Mouse (Mus musculus) stomach, postnatal 0 days (tissue): ENCODE results near the gene Gm20449. TPM values are rescaled to one million over a fixed set of nuclear protein-coding genes. Genes with fewer than 3 reads are reported as not detected.
A peak's percentile ranks its signal among the peaks of the same experiment; 100 is the strongest.
"Not testable (repeated sequence)": the region's sequence is repeated elsewhere in the genome, so short reads cannot be mapped to it uniquely, and the experiment has no call there.

ENCODE experiments used
- ATAC-seq: fragments of 200-750 bp; cut with Nextera tagmentation; 2 replicates; pipeline ENCODE4 v1.8.0; 2017; ENCODE audit not compliant: low FRiP score, low TSS enrichment
- DNase-seq: peaks from one replicate; pipeline ENCODE4 v3.0.0-alpha.2; 2016; ENCODE audit warnings: low spot score
- H3K27ac ChIP-seq: fragments of 300-500 bp; sonication (generic); replicated peaks from 2 replicates; pipeline ENCODE4 v1.5.1; 2014; ENCODE audit warnings: mild to moderate bottlenecking, control low read depth
- H3K27me3 ChIP-seq: fragments of 300-500 bp; sonication (generic); 2 replicates; pipeline ENCODE4 v1.6.1; 2014; ENCODE audit warnings: low read length; ENCODE audit not compliant: control insufficient read depth, insufficient read depth
- H3K36me3 ChIP-seq: fragments of 300-500 bp; sonication (generic); 2 replicates; pipeline ENCODE4 v1.6.1; 2014; ENCODE audit warnings: low read length, mixed read lengths; ENCODE audit not compliant: control insufficient read depth, insufficient read depth
- H3K4me1 ChIP-seq: fragments of 300-500 bp; sonication (generic); replicated peaks from 2 replicates; pipeline ENCODE4 v1.6.1; 2014; ENCODE audit warnings: antibody characterized with exemption; ENCODE audit not compliant: control insufficient read depth, insufficient read depth
- H3K4me2 ChIP-seq: fragments of 300-500 bp; sonication (generic); replicated peaks from 2 replicates; pipeline ENCODE4 v1.6.1; 2014; ENCODE audit warnings: low read depth, mild to moderate bottlenecking, control low read depth, moderate library complexity
- H3K4me3 ChIP-seq: fragments of 300-500 bp; sonication (generic); 2 replicates; pipeline ENCODE4 v1.5.1; 2014; ENCODE audit warnings: low read depth, low read length, control low read depth
- H3K9ac ChIP-seq: fragments of 300-500 bp; sonication (generic); 2 replicates; pipeline ENCODE4 v1.6.1; 2014; ENCODE audit warnings: mild to moderate bottlenecking, low read length, control low read depth, mixed read lengths
- H3K9me3 ChIP-seq: fragments of 300-500 bp; sonication (generic); 2 replicates; pipeline ENCODE4 v1.6.1; 2016; ENCODE audit warnings: low read length; ENCODE audit not compliant: control insufficient read depth
- CTCF ChIP-seq: IDR thresholded peaks from 2 replicates; pipeline ENCODE4 v1.5.1; 2016; ENCODE audit warnings: antibody characterized with exemption, low read depth, mild to moderate bottlenecking, moderate library complexity
- EP300 ChIP-seq: optimal IDR thresholded peaks from 2 replicates; pipeline ENCODE3; 2016; ENCODE audit warnings: antibody characterized with exemption
- WGBS: fragments of 180-500 bp; shearing (Covaris S2); extraction: QIAGEN DNeasy Blood & Tissue Kit; methylation state at CpG from one replicate; pipeline ENCODE4 v1.1.7; 2014; 5-methylcytosine and 5-hydroxymethylcytosine counted together
- polyA plus RNA-seq: library from polyadenylated mRNA; unstranded; fragments of >200 nt; fragmentation: Nextera tagmentation; extraction: Ambion mirVana; gene quantifications from 2 replicates; pipeline ENCODE4 v1.2.1, GENCODE M21; 2015

Gene Gm20449
- polyA plus RNA-seq, 1 experiment from 2014 or later, result not detected

DNA sequence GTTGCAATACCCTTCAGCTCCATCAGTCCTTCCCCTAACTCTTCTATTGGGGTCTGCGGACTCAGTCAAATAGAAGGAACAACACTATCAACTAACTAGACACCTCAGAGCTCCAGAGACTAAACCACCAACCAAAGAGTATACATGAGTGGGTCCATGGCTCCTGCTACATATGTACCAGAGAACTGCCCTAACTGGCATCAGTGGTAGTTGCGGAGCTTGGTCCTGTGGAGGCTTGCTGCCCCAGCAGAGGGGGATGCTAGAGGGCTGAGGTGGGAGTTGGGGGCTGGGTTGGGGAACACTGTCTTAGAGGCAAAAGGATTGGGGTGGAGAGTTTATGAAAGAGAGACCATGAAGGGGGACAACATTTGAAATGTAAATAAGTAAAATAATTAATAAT, 1.3 kb downstream of the Gm20449 start:
- Histone ChIP-seq H3K9me3 (no peaks in the 10 kb centered on the region), H3K4me1 (no peaks in the 10 kb centered on the region), H3K4me2 (no peak overlapping the region), H3K27ac (no peak overlapping the region), H3K36me3 (no peaks in the 10 kb centered on the region), H3K4me3 (no peak overlapping the region), H3K27me3 (no peaks in the 10 kb centered on the region), H3K9ac (no peak overlapping the region)
- DNase-seq, result no peak
- ATAC-seq, result no peak
- WGBS, result 98% methylated on average over 2 of the region's 2 CpGs
- TF ChIP-seq CTCF, result no peak
- no peak for TF ChIP-seq EP300

DNA sequence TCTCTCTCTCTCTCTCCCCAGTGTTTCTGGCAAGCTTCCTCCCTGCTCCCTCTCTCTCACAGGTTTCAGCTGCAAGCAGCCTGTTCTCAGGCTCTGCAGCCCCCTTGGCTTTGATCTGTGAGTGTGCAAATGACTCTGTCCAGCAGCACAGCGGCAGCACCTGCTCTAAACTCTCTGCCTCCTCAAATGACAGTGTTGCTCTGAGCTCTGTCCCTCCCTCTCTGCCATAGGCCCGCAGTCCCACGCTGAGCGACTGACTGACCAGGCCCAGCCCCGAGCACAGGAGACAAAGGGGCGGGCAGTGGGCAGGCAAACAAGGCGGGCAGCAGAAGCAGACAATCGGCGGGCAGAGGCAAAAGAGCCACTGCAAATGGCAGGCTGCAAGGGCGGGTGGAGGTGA, 47.4 kb downstream of the Gm20449 start:
- no peak for ATAC-seq

DNA sequence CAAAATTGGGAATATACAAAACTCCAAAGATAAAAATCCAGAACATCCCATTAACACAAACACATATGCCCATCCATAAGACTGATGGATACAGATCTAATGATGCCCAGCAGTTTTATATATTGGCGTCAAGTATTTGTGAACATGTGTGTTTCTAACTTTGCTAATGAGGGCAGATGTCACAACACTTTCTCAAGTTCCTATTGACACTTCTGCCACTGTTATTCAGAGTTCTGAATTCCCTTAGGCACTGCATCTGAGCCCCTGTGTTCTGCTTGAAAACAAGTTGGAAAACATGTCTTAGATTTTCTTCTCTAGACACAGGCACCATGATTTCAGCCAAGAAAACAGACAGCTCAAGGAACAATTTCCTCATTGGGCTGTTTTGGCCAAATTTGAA, 50.6 kb downstream of the Gm20449 start, which contains the start of gene Vmn2r57:
Gene Vmn2r57, minus strand, starts transcription at position 101 of the 400 bp plus-strand sequence.
- not testable (repeated sequence) for ATAC-seq, H3K27ac ChIP-seq, H3K36me3 ChIP-seq, H3K9ac ChIP-seq, DNase-seq, H3K4me2 ChIP-seq, H3K4me1 ChIP-seq, H3K9me3 ChIP-seq, H3K27me3 ChIP-seq, H3K4me3 ChIP-seq
- 69% methylated on average over 1 of the region's 1 CpGs for WGBS

More for the DNA sequence above, 47.4 kb downstream of the Gm20449 start:
- no peak overlapping the region for H3K27ac ChIP-seq
- no peak overlapping the region for H3K9ac ChIP-seq
- no peak overlapping the region for H3K4me2 ChIP-seq
- no peaks in the 10 kb centered on the region for H3K9me3 ChIP-seq
- no peaks in the 10 kb centered on the region for H3K36me3 ChIP-seq
- no peaks in the 10 kb centered on the region for H3K27me3 ChIP-seq
- DNase-seq, result no peak
- no peak overlapping the region for H3K4me3 ChIP-seq
- TF ChIP-seq CTCF, result no peak
- no peak for TF ChIP-seq EP300
- WGBS, result 11% methylated on average over 10 of the region's 10 CpGs
- H3K4me1 ChIP-seq, result no peaks in the 10 kb centered on the region

DNA sequence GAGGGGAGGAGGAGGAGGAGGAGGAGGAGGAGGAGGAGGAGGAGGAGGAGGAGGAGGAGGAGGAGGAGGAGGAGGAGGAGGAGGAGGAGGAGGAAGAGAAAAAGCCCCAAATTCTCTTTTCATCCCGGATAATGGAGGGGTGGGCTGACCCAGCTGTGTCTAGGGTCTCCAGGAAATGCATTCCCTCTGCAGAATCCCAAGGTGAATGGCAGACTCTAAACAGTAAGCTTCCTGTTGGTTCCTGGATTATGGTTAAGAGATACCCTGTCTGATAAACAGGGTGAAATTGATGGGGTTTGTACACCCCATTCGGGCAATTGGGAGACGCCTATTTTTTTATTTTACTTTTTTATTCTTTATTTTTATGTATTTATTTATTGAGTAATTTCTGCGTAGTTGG, 105.1 kb downstream of the Gm20449 start:
- Histone ChIP-seq H3K27me3 (no peaks in the 10 kb centered on the region), H3K9ac (no peak overlapping the region), H3K4me3 (no peak overlapping the region), H3K4me2 (no peak overlapping the region), H3K4me1 (no peaks in the 10 kb centered on the region), H3K27ac (no peak overlapping the region), H3K36me3 (no peaks in the 10 kb centered on the region), H3K9me3 (no peaks in the 10 kb centered on the region)
- DNase-seq (no peak), ATAC-seq (no peak)
- 67% methylated on average over 4 of the region's 4 CpGs for WGBS
- TF ChIP-seq CTCF (no peak), EP300 (no peak)

DNA sequence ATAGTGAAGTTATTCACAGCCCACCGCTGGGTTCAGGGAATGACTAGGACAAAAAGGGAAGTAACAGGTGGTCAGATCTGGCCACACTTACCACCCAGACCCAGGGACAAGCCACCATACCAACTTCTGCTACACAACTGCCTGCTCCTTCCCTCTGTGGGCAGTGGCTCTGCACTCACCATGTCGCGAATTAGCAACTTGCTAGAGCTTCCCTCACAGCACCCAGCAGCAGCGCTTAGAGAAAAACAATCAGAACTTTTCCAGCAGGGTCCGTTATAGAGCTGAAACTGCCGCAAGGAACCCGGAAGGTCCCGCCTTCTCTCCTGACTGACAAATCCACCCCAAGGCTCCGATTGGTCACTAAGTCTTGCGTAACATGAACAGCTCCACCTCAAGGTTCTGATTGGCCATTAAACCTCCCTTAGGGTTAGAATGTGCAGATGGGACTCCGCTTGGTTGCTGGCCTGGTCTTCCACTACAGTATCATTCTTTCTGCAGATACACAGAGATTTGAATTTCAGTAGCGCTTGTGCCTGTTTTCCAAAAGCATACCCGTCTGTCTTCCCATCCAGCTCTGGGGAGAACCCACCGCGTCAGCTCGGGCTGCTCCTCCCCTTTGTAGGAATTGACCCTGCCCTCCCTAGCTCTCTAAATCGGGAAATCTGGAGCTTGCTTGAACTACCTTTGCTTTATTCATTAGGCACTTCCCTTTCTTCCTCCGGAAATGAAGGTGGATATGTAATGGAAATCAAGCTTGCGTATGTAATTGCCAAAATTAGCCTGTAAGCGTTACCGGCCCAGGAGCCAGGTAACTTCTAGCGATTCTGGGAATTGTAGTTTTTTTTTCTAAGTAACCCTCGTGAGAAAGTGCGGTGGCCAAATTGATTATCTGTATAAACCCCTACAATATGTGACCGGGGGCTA, 105.9 kb downstream of the Gm20449 start, which contains the start of gene AI987944:
Gene AI987944, minus strand, starts transcription at position 332 of the 924 bp plus-strand sequence.
- peak within 1 kb of the TSS; percentile 73 for H3K27ac ChIP-seq
- H3K4me1 ChIP-seq, result no peaks in the 10 kb centered on the region
- DNase-seq (peak; percentile 85), ATAC-seq (peak; percentile 100)
- WGBS, result under 1% methylated on average over 25 of the region's 25 CpGs
- H3K4me2 ChIP-seq, result peak within 1 kb of the TSS; percentile 56
- TF ChIP-seq EP300 (no peak), CTCF (peak; percentile 41; the same call in 1 of the 2 replicates)
- H3K27me3 ChIP-seq, result no peaks in the 10 kb centered on the region
- H3K36me3 ChIP-seq, result no peaks in the 10 kb centered on the region
- H3K9ac ChIP-seq, result peak within 1 kb of the TSS; percentile 65
- H3K9me3 ChIP-seq, result no peaks in the 10 kb centered on the region
- H3K4me3 ChIP-seq, result peak within 1 kb of the TSS; percentile 62

Other genes with a start within 250 kb of the Gm20449 start
- 7.6 and 8.8 TPM in 2 replicates for gene AI987944, start 106.0 kb downstream of the Gm20449 start, polyA plus RNA-seq
- 0.04 and 0.05 TPM in 2 replicates for gene Vmn2r57, start 50.7 kb downstream of the Gm20449 start, polyA plus RNA-seq
- 6.7 and 6.8 TPM in 2 replicates for gene AW146154, start 473 bp upstream of the Gm20449 start, polyA plus RNA-seq
- not detected in 2 replicates for gene Gm6871, start 74.2 kb upstream of the Gm20449 start, polyA plus RNA-seq
- gene 2610021A01Rik, start 99.8 kb upstream of the Gm20449 start, polyA plus RNA-seq, result 3.6 and 3.7 TPM in 2 replicates
- 5.2 and 6.2 TPM in 2 replicates for gene Zfp788, start 133.8 kb upstream of the Gm20449 start, polyA plus RNA-seq